Mouse (Mus musculus) gastrocnemius, postnatal 4 days (tissue): ENCODE data around the gene Calhm3. TPM values are rescaled to one million over a fixed set of nuclear protein-coding genes. Genes with fewer than 3 reads are reported as not detected.

Source experiments
- DNase-seq, 2 experiments: peaks; one replicate each; pipeline ENCODE4 v3.0.0; 2021 to 2022; ENCODE audit warnings: low spot score in 2 of 2, mixed read lengths in 2 of 2
- total RNA-seq, 2 experiments: library from RNA; stranded (reverse); gene quantifications; 2 replicates each; pipeline ENCODE4 v1.2.3; 2021

Calhm3 gene
- total RNA-seq, 2 experiments from 2014 or later: not detected

- no peak for DNase-seq
These were observed 34.8 kb downstream of the Calhm3 start for GRCm38 (mm10) chr19:47122802-47123201.

GRCm38 (mm10) chr19:47121054-47121453, 36.5 kb downstream of the Calhm3 start:
- no peak for DNase-seq

DNA sequence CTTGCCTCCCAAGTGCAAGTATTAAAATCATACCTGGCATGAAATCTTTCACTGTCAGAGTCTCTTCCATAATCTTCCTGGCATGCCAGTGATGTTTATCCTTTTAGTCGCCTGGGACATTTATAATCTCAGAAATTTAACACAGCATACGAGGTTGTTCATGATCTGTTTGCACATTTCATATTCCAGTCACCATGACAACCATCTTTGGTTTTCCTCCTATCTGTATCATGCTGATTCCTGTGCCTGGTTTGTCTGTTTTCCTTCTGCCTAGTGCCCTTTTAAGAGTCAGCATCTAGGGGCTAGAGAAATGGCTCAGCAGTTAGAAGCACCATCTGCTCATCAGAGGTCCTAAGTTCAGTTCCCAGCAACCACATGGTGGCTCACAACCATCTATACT, 38.9 kb downstream of the Calhm3 start:
- no peak for DNase-seq

DNA sequence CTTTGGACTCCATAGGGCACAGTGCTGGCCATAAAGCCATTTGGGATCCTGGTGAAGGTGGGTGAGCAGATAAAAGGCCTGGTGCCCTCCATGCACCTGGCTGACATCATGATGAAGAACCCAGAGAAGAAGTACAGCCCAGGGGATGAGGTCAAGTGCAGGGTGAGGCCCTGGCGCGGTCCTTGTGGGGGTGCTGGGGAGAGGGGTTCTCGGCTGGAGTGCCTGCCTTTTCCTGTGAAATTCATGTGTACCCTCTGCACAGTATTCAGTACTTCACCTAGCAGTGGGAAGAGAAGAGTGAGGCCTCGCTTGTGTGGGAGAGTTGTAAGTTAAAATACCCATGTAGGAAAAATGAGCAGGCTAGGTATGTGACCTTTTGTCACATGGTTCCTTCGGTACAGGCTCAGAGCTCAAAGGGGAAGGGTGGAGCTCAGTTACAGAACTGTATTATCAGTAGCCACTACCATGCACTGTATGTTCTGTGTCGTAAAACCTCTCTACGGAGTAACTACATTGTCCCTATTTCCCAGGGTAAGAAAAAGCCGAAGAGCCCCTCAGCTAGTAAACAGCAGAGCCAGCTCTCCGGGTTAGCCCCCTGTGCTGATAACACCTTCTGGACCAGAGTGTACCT, 52.8 kb downstream of the Calhm3 start:
- no peak for DNase-seq

Other genes with a start within 250 kb of the Calhm3 start
- gene Ina, start 143.1 kb downstream of the Calhm3 start, total RNA-seq: under 1 TPM; 0.08 to 0.25 TPM
- 10 to 100 TPM; 68.7 to 80.2 TPM for gene Nt5c2, start 142.6 kb downstream of the Calhm3 start, total RNA-seq
- gene Pcgf6, start 106.9 kb downstream of the Calhm3 start, total RNA-seq: 1 to 10 TPM; 5.3 to 7.0 TPM
- gene Taf5, start 90.0 kb downstream of the Calhm3 start, total RNA-seq: 1 to 10 TPM; 4.0 to 4.1 TPM
- 100 to 1,000 TPM; 864 to 878 TPM for gene Usmg5, start 67.1 kb downstream of the Calhm3 start, total RNA-seq
- 10 to 100 TPM; 14.2 to 16.3 TPM for gene Pdcd11, start 67.0 kb downstream of the Calhm3 start, total RNA-seq
- gene Calhm2, start 19.5 kb downstream of the Calhm3 start, total RNA-seq: 1 to 10 TPM; 5.6 to 6.1 TPM
- gene Calhm1, start 13.5 kb downstream of the Calhm3 start, total RNA-seq: not detected
- gene Neurl1a, start 21.1 kb upstream of the Calhm3 start, total RNA-seq: 10 to 100 TPM; 30.8 to 33.0 TPM